Mouse (Mus musculus): Measurements from ENCODE around the gene Mphosph8.

DNA sequence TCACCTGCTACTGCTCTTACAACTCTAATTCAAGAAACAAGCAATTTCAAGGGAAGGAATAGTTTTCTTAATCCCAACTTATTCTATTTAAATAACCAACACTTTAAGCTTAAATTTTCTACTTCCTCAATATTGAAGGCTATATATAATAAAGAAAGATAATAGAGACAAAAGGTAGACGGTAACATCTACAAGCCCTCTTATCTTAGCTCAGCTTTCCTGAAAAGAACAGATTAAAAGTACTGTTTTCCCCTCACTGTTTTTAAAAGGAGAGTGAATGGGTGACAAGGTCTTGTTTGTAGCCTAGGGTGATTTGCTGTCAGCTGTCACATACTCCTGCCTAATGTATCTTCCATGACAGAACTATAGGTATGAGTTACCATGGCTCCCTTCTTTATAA is 58.4 kb downstream of the Mphosph8 start:
- no peak for TF ChIP-seq CTCF (IDR thresholded peaks at IDR 0.05; ENCODE audit: borderline replicate concordance, control insufficient read depth, extremely low read depth, insufficient read depth, low read length, poor library complexity)
- TF ChIP-seq POLR2A (IDR thresholded peaks at IDR 0.05; ENCODE audit: control insufficient read depth, extremely low read depth, insufficient read depth, low read length, poor library complexity) = no peak

Data from thymus, adult 2 months (tissue).